Comparison of ENCODE assay signal across 8 mouse cellular contexts in the genomic region with DNA sequence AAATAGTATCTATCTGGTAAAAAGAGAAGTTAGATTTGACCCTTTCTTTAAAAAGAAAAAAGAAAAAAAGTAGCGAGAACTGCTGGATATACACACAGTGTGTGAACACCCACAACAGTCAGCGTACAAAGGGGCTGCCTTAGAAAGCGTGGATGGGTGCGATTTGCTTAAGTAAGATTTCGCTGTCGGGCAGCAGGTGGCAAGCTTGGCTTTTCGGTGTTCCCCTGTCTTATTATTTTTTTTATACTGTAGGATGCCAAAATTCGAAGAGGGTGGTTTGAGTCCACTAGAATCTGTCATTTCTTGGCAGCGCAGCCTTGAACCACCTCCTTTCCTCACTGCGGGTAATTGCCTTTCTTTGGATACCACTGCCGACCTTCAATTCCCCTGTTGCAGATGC.
DNase-seq lines count a peak whose midpoint lies in the region; ATAC-seq and TF ChIP-seq lines count a peak whose summit lies in the region.

No protein-coding gene starts in this region.

- no peaks in the 10 kb centered on the region for H3K27me3 ChIP-seq in kidney, adult 2 months (replicated peaks; ENCODE audit: control insufficient read depth, insufficient read depth, low read length)

- H3K4me3 ChIP-seq in kidney, adult 2 months (ENCODE audit: insufficient read depth, low read depth, low read length), result no peak overlapping the region

- WGBS in kidney, adult 2 months, result 75% methylated on average over 11 of the region's 11 CpGs

- H3K36me3 ChIP-seq in kidney, adult 2 months (ENCODE audit: control insufficient read depth, insufficient read depth, low read length), result no peaks in the 10 kb centered on the region

- H3K27ac ChIP-seq in kidney, adult 2 months (ENCODE audit: insufficient read depth, low read depth, low read length), result no peak overlapping the region

- DNase-seq in kidney, adult 2 months, result no peak
- no peak for DNase-seq in kidney, postnatal 25 days
- peak; percentile 66 for DNase-seq in brain, embryonic 14.5 days (ENCODE audit: low read depth)
- peak; percentile 20 for DNase-seq in heart, postnatal 4 days
- DNase-seq in lung, postnatal 36 days, result peak; percentile 35
- no peak for DNase-seq in kidney, adult 11 months

- TF ChIP-seq POLR2A in kidney, adult 2 months (IDR thresholded peaks at IDR 0.05; ENCODE audit: low read depth, low read length), result no peak
- no peak for TF ChIP-seq POLR2A in brain, embryonic 14.5 days (IDR thresholded peaks at IDR 0.05; ENCODE audit: borderline replicate concordance, extremely low read depth, insufficient read depth, insufficient read length, poor library complexity, severe bottlenecking)

- no peaks in the 10 kb centered on the region for H3K4me1 ChIP-seq in kidney, adult 2 months (ENCODE audit: control insufficient read depth, insufficient read depth, low read length)

- TF ChIP-seq CTCF in kidney, adult 2 months (conservative IDR thresholded peaks at IDR 0.05; ENCODE audit: insufficient read depth, insufficient read length, low read depth, low read length), result 0 out of 2 replicates have a peak, but pooled peaks have one; percentile 11
- no peak for TF ChIP-seq CTCF in brain, embryonic 14.5 days (IDR thresholded peaks at IDR 0.05; ENCODE audit: borderline replicate concordance, extremely low read depth, insufficient read depth, insufficient read length)

- ATAC-seq in megakaryocyte progenitor cell, adult 5-6 weeks (replicated peaks; ENCODE audit: poor library complexity), result no peak
- no peak for ATAC-seq in erythroid progenitor cell, adult 5-6 weeks (replicated peaks; ENCODE audit: low FRiP score, poor library complexity, severe bottlenecking)

Comparison
In these comparisons a context has a peak if more than half of its experiments do, and no peak if none do; other contexts are left out.
1. DNase-seq: peak in brain, embryonic 14.5 days (single experiment), heart, postnatal 4 days (single experiment) and lung, postnatal 36 days (single experiment); none in kidney, adult 2 months (single experiment), kidney, postnatal 25 days (0 of 2) and kidney, adult 11 months (single experiment).